Mouse (Mus musculus) ES-Bruce4 (cell line): ENCODE results near the gene Map3k15. TPM values are rescaled to one million over a fixed set of nuclear protein-coding genes. Genes with fewer than 3 reads are reported as not detected.

Experiments
- H3K27ac ChIP-seq: 2 replicates; pipeline ENCODE4 v1.5.1; 2012; ENCODE audit warnings: low read length, inconsistent platforms; ENCODE audit not compliant: insufficient read depth
- H3K27me3 ChIP-seq: 2 replicates; pipeline ENCODE4 v1.6.1; 2012; ENCODE audit warnings: mild to moderate bottlenecking, low read length, inconsistent platforms; ENCODE audit not compliant: control insufficient read depth, poor library complexity, insufficient read depth, severe bottlenecking
- H3K36me3 ChIP-seq: 2 replicates; pipeline ENCODE4 v1.6.1; 2012; ENCODE audit warnings: inconsistent platforms, mild to moderate bottlenecking, low read length, moderate library complexity; ENCODE audit not compliant: control insufficient read depth, poor library complexity, insufficient read depth, severe bottlenecking
- H3K4me1 ChIP-seq: one replicate; pipeline ENCODE4 v1.8.1; 2011; ENCODE audit warnings: low read length; ENCODE audit not compliant: control insufficient read depth, insufficient read depth
- H3K4me3 ChIP-seq: 2 replicates; pipeline ENCODE4 v1.5.1; 2011; ENCODE audit warnings: low read depth, mild to moderate bottlenecking, low read length
- H3K9ac ChIP-seq: 2 replicates; pipeline ENCODE4 v1.6.1; 2012; ENCODE audit warnings: low read depth, mild to moderate bottlenecking, inconsistent platforms; ENCODE audit not compliant: poor library complexity, severe bottlenecking
- H3K9me3 ChIP-seq: replicated peaks from 2 replicates; pipeline ENCODE4 v1.6.1; 2012; ENCODE audit warnings: mild to moderate bottlenecking, low read length, inconsistent platforms; ENCODE audit not compliant: control insufficient read depth, poor library complexity, insufficient read depth, severe bottlenecking
- CTCF ChIP-seq: IDR thresholded peaks from one replicate; pipeline ENCODE4 v1.8.1; 2011; ENCODE audit warnings: low read depth, low read length
- EP300 ChIP-seq: IDR thresholded peaks from 2 replicates; pipeline ENCODE4 v1.6.1; 2011; ENCODE audit warnings: low read depth, low read length; ENCODE audit not compliant: insufficient read depth
- POLR2A ChIP-seq: IDR thresholded peaks from one replicate; pipeline ENCODE4 v1.8.1; 2011; ENCODE audit warnings: low read length; ENCODE audit not compliant: insufficient read depth
- polyA plus RNA-seq: library from polyadenylated mRNA; stranded (reverse); fragments of >200 nt; gene quantifications from 2 replicates; pipeline ENCODE4 v1.2.4, GENCODE M21; 2011; ENCODE audit warnings: low read depth; ENCODE audit not compliant: missing spikeins, insufficient read depth, insufficient read length

The Map3k15 gene
- polyA plus RNA-seq, 1 experiment: 20.2 TPM

DNA sequence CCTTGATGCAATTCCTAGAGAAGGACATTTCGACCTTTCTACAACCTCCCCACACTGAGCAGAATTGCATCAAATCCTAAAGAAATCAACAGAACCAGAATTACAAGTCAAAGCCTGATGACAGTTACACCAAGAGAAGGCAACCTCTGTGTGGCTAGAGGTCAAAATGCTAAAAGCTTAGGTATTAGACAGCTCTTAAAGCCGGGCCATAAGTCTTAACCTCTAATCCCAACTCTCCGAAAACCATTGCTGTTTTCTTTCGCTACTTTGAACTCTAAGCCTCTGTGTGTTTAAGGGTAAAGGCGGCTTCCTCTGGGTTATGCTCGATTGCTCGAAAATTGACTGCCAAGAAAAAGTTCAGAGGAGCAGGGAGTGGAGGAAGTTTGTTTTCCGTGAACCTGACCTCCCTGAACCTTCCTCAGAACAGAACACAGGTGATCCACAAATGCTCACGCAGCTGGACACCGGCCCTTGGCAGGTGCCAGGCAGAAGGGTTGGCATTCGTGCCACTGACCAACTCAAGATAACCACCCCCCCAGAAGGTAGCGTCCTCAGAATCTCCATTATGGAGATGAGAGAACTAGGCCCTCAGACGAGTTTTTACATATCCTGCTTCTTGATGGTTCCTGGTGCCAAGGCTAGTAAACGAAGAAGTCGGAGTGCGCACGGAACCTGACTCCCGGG is 149.1 kb downstream of the Map3k15 start:
- H3K27me3 ChIP-seq: no peaks in the 10 kb centered on the region
- H3K36me3 ChIP-seq: peaks cover under 1% of the 10 kb centered on the region; the same call in 1 of the 2 replicates
- no peaks in the 10 kb centered on the region for H3K4me1 ChIP-seq
- H3K27ac ChIP-seq: peak overlapping the region; percentile 90
- peak overlapping the region; percentile 77 for H3K9ac ChIP-seq
- TF ChIP-seq CTCF (no peak), EP300 (no peak), POLR2A (no peak)
- no peaks in the 10 kb centered on the region for H3K9me3 ChIP-seq
- peak overlapping the region; percentile 88 for H3K4me3 ChIP-seq

DNA sequence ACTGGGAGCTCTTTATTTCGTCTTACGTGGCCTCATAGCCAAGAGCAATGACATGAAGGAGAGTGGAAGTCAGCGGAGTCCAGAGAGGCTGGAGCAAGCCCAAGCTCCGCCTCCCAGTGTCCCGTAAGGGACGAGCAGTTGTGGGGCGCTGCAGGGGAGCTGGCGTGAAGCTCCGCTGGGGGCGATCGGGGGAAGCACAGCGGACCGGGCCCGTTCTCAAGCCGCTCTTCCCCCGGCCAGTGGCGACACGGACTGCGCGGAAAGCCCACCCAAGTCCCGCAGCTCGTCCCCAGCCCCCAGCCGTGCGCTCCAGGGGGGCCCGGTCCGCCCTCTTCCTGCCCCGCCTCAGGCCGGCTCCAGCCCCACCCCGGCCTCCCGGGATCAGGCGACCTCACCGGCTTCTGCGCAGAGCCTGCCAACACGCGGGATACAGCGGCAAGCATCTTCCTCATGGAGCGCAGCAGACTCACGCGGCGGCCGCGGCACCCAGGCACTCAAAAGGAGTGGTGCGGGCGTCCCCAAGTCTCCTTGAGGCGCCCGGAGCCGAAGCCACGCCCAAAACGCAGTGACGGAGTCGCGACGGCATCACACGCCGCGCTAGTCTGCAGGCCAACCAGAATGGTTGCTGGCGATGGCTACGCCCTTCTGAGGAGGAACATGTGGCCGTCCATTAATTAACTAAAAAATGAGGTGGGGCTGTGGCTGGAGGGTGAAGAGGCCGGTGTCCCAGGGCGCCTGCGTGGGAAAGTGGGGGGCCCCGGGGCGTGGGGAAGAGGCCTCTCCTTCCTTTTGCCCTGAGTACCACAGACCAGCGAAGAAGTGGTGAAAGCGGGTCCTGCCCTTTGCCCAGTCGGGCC is 149.9 kb downstream of the Map3k15 start, which contains the start of gene Pdha1:
Gene Pdha1 (minus strand): TSS at position 553 of the 857 bp plus-strand sequence.
- Histone ChIP-seq H3K4me3 (peak within 1 kb of the TSS; percentile 88), H3K9me3 (no peaks in the 10 kb centered on the region), H3K27me3 (no peaks in the 10 kb centered on the region), H3K4me1 (no peaks in the 10 kb centered on the region), H3K36me3 (no peaks in the 10 kb centered on the region), H3K9ac (peak within 1 kb of the TSS; percentile 77), H3K27ac (peak within 1 kb of the TSS; percentile 90)
- no peak for TF ChIP-seq CTCF
- TF ChIP-seq POLR2A: no peak
- TF ChIP-seq EP300: no peak

DNA sequence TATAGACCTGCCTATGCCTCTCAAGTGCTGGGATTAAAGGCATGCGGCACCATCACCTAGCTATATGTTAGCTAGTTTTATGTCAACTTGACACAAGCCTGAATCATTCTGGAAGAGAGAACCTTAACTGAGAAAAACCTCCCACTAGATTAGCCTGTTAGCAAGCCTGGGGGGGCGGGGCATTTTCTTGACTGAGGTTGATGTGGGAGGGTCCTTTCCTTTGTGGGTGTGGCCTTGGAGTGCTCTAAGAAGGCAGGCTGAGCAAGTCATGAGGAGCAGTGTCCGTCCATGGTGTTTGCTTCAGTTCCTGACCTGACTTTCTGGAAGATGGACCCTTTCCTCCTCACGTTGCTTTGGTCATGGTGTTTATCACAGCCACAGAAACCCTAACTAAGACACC is 158.6 kb downstream of the Map3k15 start:
- Histone ChIP-seq H3K9me3 (no peaks in the 10 kb centered on the region), H3K4me3 (no peak overlapping the region), H3K9ac (no peak overlapping the region), H3K27me3 (no peaks in the 10 kb centered on the region), H3K4me1 (no peaks in the 10 kb centered on the region), H3K27ac (no peak overlapping the region), H3K36me3 (no peaks in the 10 kb centered on the region)
- TF ChIP-seq POLR2A: no peak
- TF ChIP-seq EP300: no peak
- no peak for TF ChIP-seq CTCF

DNA sequence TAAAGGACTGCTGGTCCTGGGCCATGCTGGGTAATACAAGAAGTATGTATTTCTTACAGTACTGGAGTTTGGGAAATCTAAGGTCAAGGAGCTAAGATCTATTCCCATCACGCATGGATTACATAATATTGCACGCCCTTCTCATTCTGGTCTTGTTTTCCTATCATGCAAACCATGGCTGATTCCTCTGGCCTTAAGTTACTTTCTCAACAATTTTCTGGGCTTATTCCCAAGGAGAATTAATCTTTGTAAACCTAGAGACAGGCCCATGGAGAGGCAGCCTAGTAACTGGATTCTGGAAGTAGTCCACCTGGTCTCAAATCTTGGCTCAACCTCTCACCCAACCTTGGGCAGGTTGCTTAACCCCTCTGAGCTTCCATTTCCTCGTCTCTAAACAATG is 159.2 kb downstream of the Map3k15 start:
- no peaks in the 10 kb centered on the region for H3K36me3 ChIP-seq
- H3K9ac ChIP-seq: no peak overlapping the region
- no peaks in the 10 kb centered on the region for H3K4me1 ChIP-seq
- H3K4me3 ChIP-seq: no peak overlapping the region
- H3K27ac ChIP-seq: no peak overlapping the region
- H3K27me3 ChIP-seq: no peaks in the 10 kb centered on the region
- TF ChIP-seq CTCF (no peak), EP300 (no peak), POLR2A (no peak)
- no peaks in the 10 kb centered on the region for H3K9me3 ChIP-seq

DNA sequence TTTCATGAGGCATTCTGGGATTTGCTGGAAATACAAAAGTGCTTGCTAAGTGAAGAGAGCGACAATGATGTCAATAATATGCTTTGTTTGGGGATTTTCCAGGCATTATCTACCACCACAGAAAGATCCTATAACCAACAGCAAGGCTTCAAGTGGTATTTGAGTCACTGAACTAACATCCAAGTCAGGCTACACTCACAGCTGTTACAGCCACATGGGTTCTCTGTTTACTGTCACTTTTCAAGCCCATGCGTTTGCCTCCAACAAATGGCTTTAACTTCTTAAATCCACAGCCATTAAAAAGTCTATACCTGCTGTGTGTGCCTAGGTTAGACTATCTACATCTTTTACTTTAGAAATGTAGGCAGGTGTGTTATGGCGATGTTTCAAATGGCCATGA is 160.6 kb downstream of the Map3k15 start:
- Histone ChIP-seq H3K4me3 (no peak overlapping the region), H3K9me3 (no peaks in the 10 kb centered on the region), H3K27ac (no peak overlapping the region), H3K36me3 (no peaks in the 10 kb centered on the region), H3K9ac (no peak overlapping the region), H3K27me3 (no peaks in the 10 kb centered on the region), H3K4me1 (no peaks in the 10 kb centered on the region)
- no peak for TF ChIP-seq CTCF
- no peak for TF ChIP-seq POLR2A
- TF ChIP-seq EP300: no peak
